Mouse (Mus musculus): Measurements from ENCODE around the gene Gpr137. TPM values are rescaled to one million over a fixed set of nuclear protein-coding genes. Genes with fewer than 3 reads are reported as not detected.

Gpr137 gene
- polyA plus RNA-seq, 1 experiment from 2014 or later: 27.4 TPM

DNA sequence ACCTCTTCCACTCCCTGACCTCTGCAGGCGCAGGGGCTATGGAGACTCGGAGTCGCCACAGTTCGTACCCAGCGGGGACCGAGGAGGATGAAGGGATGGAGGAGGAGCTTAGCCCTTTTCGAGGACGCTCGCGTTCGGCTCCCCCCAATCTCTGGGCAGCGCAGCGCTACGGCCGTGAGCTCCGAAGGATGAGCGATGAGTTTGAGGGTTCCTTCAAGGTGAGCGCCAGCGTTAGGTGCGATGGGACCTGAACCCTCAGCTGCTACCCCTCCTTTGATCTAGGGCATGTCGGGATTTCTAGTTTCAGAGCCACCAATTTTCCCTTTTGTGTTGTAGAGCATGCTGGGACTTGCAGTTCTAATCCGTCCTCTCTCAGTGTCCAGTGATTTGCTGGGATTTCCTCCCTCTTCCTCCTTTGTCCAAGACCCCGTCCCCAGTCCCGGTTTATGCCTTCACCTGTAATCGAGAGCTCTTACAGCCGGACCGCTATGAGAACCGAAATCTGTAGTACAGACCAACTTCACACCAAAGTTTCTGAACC, 8.4 kb upstream of the Gpr137 start:
- Histone ChIP-seq H3K27me3 (ENCODE audit: control insufficient read depth, insufficient read depth, low read length) (no peaks in the 10 kb centered on the region), H3K27ac (ENCODE audit: low read depth, low read length) (peak overlapping the region; percentile 98), H3K4me2 (replicated peaks; ENCODE audit: low read depth, low read length) (peak overlapping the region; percentile 93), H3K4me3 (ENCODE audit: low read length) (peak overlapping the region; percentile 65), H3K9ac (ENCODE audit: low read depth, low read length) (peak overlapping the region; percentile 73), H3K4me1 (ENCODE audit: control insufficient read depth, insufficient read depth, low read length) (peaks cover 15% of the 10 kb centered on the region), H3K36me3 (ENCODE audit: control insufficient read depth, insufficient read depth, low read length) (peaks cover 26% of the 10 kb centered on the region), H3K9me3 (ENCODE audit: control insufficient read depth, low read length) (no peaks in the 10 kb centered on the region)
- 1% methylated on average over 28 of the region's 28 CpGs for WGBS
- peak; percentile 48 for ATAC-seq (ENCODE audit: low FRiP score, low TSS enrichment)

DNA sequence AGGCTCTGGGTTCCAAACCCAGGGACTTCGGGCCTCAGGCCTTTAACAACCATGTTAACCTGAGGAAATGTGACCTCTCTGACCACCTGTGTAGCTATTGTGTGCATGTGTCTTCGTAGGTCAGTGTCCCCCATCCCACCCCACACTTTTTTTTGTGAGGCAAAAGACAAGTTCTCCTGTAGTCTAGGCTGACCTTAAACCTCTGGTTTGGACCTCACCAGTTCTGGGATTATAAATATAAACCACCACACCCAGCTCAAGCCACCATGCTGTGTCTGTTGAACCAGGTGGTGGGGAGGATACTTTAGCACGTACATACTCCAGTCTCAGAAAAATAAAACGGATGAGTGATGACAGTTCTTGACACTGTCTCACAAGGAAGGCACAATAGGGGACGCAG, 7.7 kb upstream of the Gpr137 start:
- Histone ChIP-seq H3K27me3 (ENCODE audit: control insufficient read depth, insufficient read depth, low read length) (no peaks in the 10 kb centered on the region), H3K27ac (ENCODE audit: low read depth, low read length) (peak overlapping the region; percentile 98; the same call in 1 of the 2 replicates), H3K36me3 (ENCODE audit: control insufficient read depth, insufficient read depth, low read length) (peaks cover 19% of the 10 kb centered on the region), H3K9me3 (ENCODE audit: control insufficient read depth, low read length) (no peaks in the 10 kb centered on the region), H3K4me1 (ENCODE audit: control insufficient read depth, insufficient read depth, low read length) (peaks cover 15% of the 10 kb centered on the region), H3K4me3 (ENCODE audit: low read length) (peak overlapping the region; percentile 65), H3K9ac (ENCODE audit: low read depth, low read length) (peak overlapping the region; percentile 73; the same call in 1 of the 2 replicates), H3K4me2 (replicated peaks; ENCODE audit: low read depth, low read length) (peak overlapping the region; percentile 93)
- no peak for ATAC-seq (ENCODE audit: low FRiP score, low TSS enrichment)
- 55% methylated on average over 5 of the region's 5 CpGs for WGBS

DNA sequence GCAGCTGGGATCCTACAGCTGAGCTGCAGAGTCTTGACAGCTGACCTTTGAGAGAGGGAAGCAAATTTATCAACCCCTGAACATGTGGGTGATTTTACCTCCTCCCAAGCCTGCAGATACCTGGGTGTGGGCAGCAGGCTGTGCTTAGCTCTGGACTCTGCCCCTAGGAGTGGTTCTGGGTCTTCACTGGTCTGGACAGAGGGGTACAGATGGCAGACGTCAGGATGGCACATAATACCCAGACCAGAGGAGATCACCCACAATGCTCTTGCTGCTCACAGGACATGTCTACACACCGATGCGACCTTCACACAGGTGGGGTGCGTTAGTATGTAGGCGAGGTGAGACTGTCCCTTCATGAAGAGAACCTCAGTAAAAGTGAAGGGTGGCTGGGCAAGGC, 7.3 kb upstream of the Gpr137 start:
- Histone ChIP-seq H3K4me1 (ENCODE audit: control insufficient read depth, insufficient read depth, low read length) (peaks cover 15% of the 10 kb centered on the region), H3K4me3 (ENCODE audit: low read length) (no peak overlapping the region), H3K27me3 (ENCODE audit: control insufficient read depth, insufficient read depth, low read length) (no peaks in the 10 kb centered on the region), H3K4me2 (replicated peaks; ENCODE audit: low read depth, low read length) (no peak overlapping the region; the same call in 1 of the 2 replicates), H3K9ac (ENCODE audit: low read depth, low read length) (0 out of 2 replicates have a peak overlapping the region, but pooled peaks have one; percentile 73), H3K36me3 (ENCODE audit: control insufficient read depth, insufficient read depth, low read length) (peaks cover 15% of the 10 kb centered on the region), H3K9me3 (ENCODE audit: control insufficient read depth, low read length) (no peaks in the 10 kb centered on the region), H3K27ac (ENCODE audit: low read depth, low read length) (no peak overlapping the region)
- 83% methylated on average over 5 of the region's 5 CpGs for WGBS
- no peak for ATAC-seq (ENCODE audit: low FRiP score, low TSS enrichment)

DNA sequence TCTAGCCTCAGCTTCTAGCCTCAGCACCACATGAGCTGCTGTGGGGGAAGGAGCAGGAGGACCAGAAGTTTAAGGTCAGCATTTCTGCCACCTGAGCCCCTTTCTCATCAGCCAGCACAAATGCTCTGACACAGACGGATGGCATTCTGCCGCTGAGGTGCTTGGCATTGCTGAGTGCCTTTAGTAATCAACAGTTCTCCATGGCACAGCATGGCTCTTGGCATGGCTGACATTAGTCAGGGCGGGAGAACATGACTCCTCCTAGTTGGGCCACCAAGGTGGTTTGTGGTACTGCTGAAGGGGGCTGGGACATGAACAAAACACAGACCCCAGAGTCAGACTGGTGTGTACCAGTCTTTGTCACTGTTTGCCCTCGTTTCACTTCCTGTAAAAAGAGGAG, 5.9 kb upstream of the Gpr137 start:
- no peaks in the 10 kb centered on the region for H3K9me3 ChIP-seq (ENCODE audit: control insufficient read depth, low read length)
- no peak overlapping the region for H3K4me2 ChIP-seq (replicated peaks; ENCODE audit: low read depth, low read length)
- ATAC-seq (ENCODE audit: low FRiP score, low TSS enrichment): no peak
- H3K9ac ChIP-seq (ENCODE audit: low read depth, low read length): no peak overlapping the region
- no peaks in the 10 kb centered on the region for H3K27me3 ChIP-seq (ENCODE audit: control insufficient read depth, insufficient read depth, low read length)
- WGBS: 83% methylated on average over 4 of the region's 4 CpGs
- peaks cover 14% of the 10 kb centered on the region for H3K4me1 ChIP-seq (ENCODE audit: control insufficient read depth, insufficient read depth, low read length)
- peaks cover 8% of the 10 kb centered on the region; the same call in 1 of the 2 replicates for H3K36me3 ChIP-seq (ENCODE audit: control insufficient read depth, insufficient read depth, low read length)
- no peak overlapping the region for H3K27ac ChIP-seq (ENCODE audit: low read depth, low read length)
- H3K4me3 ChIP-seq (ENCODE audit: low read length): no peak overlapping the region

- H3K27me3 ChIP-seq (ENCODE audit: control insufficient read depth, insufficient read depth, low read length): no peaks in the 10 kb centered on the region
- no peaks in the 10 kb centered on the region for H3K9me3 ChIP-seq (ENCODE audit: control insufficient read depth, low read length)
- H3K4me3 ChIP-seq (ENCODE audit: low read length): no peak overlapping the region
- ATAC-seq (ENCODE audit: low FRiP score, low TSS enrichment): no peak
- no peak overlapping the region for H3K27ac ChIP-seq (ENCODE audit: low read depth, low read length)
- whole genome bisulfite sequencing: 49% methylated on average over 4 of the region's 4 CpGs
- 0 out of 2 replicates have a peak, but pooled peaks cover 4% of the 10 kb centered on the region for H3K36me3 ChIP-seq (ENCODE audit: control insufficient read depth, insufficient read depth, low read length)
- peaks cover 9% of the 10 kb centered on the region for H3K4me1 ChIP-seq (ENCODE audit: control insufficient read depth, insufficient read depth, low read length)
- H3K9ac ChIP-seq (ENCODE audit: low read depth, low read length): no peak overlapping the region
- no peak overlapping the region for H3K4me2 ChIP-seq (replicated peaks; ENCODE audit: low read depth, low read length)
These were observed 5.5 kb upstream of the Gpr137 start for GRCm38 (mm10) chr19:6947742-6948141.

- no peak for ATAC-seq (ENCODE audit: low FRiP score, low TSS enrichment)
- H3K4me2 ChIP-seq (replicated peaks; ENCODE audit: low read depth, low read length): no peak overlapping the region
- H3K9ac ChIP-seq (ENCODE audit: low read depth, low read length): no peak overlapping the region
- no peaks in the 10 kb centered on the region for H3K9me3 ChIP-seq (ENCODE audit: control insufficient read depth, low read length)
- H3K27me3 ChIP-seq (ENCODE audit: control insufficient read depth, insufficient read depth, low read length): no peaks in the 10 kb centered on the region
- H3K4me1 ChIP-seq (ENCODE audit: control insufficient read depth, insufficient read depth, low read length): peaks cover 9% of the 10 kb centered on the region
- H3K4me3 ChIP-seq (ENCODE audit: low read length): no peak overlapping the region
- 0 out of 2 replicates have a peak, but pooled peaks cover 4% of the 10 kb centered on the region for H3K36me3 ChIP-seq (ENCODE audit: control insufficient read depth, insufficient read depth, low read length)
- no peak overlapping the region for H3K27ac ChIP-seq (ENCODE audit: low read depth, low read length)
- WGBS: 91% methylated on average over 6 of the region's 6 CpGs
These were observed 1.4 kb upstream of the Gpr137 start for GRCm38 (mm10) chr19:6943709-6944108.

DNA sequence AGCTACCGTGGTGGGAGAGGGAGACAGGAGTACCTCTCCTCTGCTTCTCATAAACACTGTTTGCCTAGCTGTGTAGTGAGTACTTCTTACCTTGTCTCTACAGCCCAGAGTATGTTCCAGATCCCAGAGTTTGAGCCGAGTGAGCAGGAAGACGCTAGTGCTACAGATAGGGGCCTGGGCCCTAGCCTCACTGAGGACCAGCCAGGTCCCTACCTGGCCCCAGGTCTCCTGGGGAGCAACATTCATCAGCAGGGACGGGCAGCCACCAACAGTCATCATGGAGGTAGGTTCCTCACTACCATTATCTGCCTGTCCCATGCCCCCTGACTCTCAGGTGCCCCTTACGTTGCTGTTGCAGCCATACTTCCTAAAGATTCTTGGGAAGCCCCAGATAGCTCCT, 484 bp upstream of the Gpr137 start:
- peaks cover 9% of the 10 kb centered on the region for H3K4me1 ChIP-seq (ENCODE audit: control insufficient read depth, insufficient read depth, low read length)
- H3K27ac ChIP-seq (ENCODE audit: low read depth, low read length): peak overlapping the region; percentile 98; the same call in 1 of the 2 replicates
- peak overlapping the region; percentile 98 for H3K4me2 ChIP-seq (replicated peaks; ENCODE audit: low read depth, low read length)
- 32% methylated on average over 5 of the region's 5 CpGs for WGBS
- ATAC-seq (ENCODE audit: low FRiP score, low TSS enrichment): peak; percentile 14
- 0 out of 2 replicates have a peak, but pooled peaks cover 4% of the 10 kb centered on the region for H3K36me3 ChIP-seq (ENCODE audit: control insufficient read depth, insufficient read depth, low read length)
- H3K27me3 ChIP-seq (ENCODE audit: control insufficient read depth, insufficient read depth, low read length): no peaks in the 10 kb centered on the region
- peak overlapping the region; percentile 88 for H3K4me3 ChIP-seq (ENCODE audit: low read length)
- no peaks in the 10 kb centered on the region for H3K9me3 ChIP-seq (ENCODE audit: control insufficient read depth, low read length)
- peak overlapping the region; percentile 86 for H3K9ac ChIP-seq (ENCODE audit: low read depth, low read length)

- WGBS: under 1% methylated on average over 82 of the region's 83 CpGs
- peak within 1 kb of the TSS; percentile 98 for H3K4me2 ChIP-seq (replicated peaks; ENCODE audit: low read depth, low read length)
- 0 out of 2 replicates have a peak, but pooled peaks cover 4% of the 10 kb centered on the region for H3K36me3 ChIP-seq (ENCODE audit: control insufficient read depth, insufficient read depth, low read length)
- peaks cover 9% of the 10 kb centered on the region for H3K4me1 ChIP-seq (ENCODE audit: control insufficient read depth, insufficient read depth, low read length)
- peak within 1 kb of the TSS; percentile 98 for H3K27ac ChIP-seq (ENCODE audit: low read depth, low read length)
- peak within 1 kb of the TSS; percentile 86 for H3K9ac ChIP-seq (ENCODE audit: low read depth, low read length)
- H3K4me3 ChIP-seq (ENCODE audit: low read length): peak within 1 kb of the TSS; percentile 88
- no peaks in the 10 kb centered on the region for H3K9me3 ChIP-seq (ENCODE audit: control insufficient read depth, low read length)
- no peaks in the 10 kb centered on the region for H3K27me3 ChIP-seq (ENCODE audit: control insufficient read depth, insufficient read depth, low read length)
- ATAC-seq (ENCODE audit: low FRiP score, low TSS enrichment): peak; percentile 78
These were observed 670 bp downstream of the Gpr137 start, which contains the start of gene Bad for GRCm38 (mm10) chr19:6941372-6942248. Gene Bad, plus strand, starts transcription at chr19:6941861.
